Mouse (Mus musculus) naive thymus-derived CD4-positive, alpha-beta T cell, adult 2 months (primary cell): ENCODE measurements around the gene Cyct.

ENCODE experiments used
- DNase-seq: peaks from one replicate; pipeline ENCODE4 v3.0.0-alpha.2; 2011; ENCODE audit warnings: low read depth

The Cyct gene

DNA sequence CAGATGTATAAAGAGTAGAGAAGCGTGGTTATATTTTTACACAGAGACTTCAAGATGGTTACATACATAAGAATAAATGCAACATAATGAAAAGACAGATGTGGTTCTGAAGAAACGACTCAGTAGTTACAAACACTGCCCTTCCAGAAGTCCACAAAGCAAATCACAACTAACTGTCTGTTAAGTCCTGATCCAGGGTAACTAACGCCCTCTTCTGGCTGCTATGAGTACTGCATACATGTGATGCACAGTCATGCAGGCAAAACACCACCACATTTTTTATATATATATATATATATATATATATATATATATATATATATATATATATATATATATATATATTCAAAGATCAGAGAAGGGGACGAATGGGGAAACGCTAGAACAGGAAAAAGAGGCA lies 25.7 kb downstream of the Cyct start:
- peak; percentile 33 for DNase-seq

DNA sequence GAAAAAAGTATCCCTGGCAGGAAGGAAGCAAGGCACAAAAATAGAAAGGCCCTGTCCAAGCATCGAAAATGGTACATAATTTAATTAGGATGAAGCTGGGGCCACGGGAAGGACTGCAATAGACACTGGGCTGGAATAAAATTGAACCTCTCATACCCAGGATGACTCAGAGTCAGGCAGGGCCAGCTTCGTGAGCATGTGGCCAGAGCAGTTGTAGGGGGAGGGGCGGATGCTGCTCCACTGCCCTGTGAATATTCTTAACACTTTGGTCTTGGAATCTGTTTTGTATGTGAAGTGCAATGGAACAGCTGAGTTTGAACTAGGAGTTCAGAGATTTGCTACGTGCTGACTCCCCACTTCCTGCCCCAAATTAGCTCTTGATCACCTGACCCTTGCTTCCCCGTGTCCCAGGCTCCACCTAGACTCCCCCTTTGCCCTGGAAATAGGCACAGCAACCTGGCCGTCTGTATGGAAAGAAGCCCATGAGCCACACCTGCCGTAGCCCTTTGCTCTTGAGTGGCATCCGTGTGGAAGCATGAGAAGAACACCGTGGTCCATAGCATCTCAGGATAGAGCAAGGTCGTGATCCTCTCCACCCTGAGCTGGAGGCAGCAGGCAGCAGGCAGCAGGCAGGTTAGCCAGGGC lies 28.0 kb downstream of the Cyct start:
- DNase-seq = no peak

DNA sequence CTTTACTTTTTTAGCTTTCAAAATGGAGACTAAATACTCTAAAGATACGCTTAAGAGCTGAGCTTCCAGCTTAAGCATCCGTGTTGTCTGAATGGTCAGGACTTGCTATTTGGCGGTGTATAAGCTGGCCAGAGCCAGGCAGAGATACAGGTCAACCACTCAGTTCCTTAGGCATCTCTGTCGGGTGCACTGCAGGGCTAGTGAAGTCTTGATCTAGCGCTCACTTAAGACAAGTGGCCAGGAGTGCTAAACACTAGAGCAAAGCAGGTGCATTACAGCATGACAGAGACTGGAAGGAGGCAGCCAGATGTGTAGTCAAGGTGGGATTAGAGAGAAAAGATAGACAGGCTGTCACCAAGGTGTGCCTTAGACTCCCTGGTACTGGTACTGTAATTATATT lies 30.2 kb downstream of the Cyct start:
- DNase-seq = no peak

DNA sequence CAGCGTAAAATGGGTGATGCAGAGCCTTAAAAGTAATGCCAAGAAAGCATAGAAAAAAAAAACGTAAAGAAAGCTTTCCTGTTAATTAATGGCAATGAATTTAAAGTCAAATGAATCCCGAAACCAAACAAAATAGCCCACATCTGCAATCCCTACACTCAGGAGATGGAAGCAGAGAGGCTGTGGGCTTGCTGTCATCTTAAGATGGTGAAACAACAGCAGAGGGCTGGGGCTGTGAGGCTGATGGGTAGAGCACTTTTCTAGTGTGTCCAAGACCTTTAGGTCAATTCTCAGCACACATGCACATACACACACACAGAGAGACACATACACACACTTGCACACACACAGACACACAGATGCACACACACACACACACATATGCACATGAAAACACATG lies 34.1 kb downstream of the Cyct start:
- DNase-seq = no peak

DNA sequence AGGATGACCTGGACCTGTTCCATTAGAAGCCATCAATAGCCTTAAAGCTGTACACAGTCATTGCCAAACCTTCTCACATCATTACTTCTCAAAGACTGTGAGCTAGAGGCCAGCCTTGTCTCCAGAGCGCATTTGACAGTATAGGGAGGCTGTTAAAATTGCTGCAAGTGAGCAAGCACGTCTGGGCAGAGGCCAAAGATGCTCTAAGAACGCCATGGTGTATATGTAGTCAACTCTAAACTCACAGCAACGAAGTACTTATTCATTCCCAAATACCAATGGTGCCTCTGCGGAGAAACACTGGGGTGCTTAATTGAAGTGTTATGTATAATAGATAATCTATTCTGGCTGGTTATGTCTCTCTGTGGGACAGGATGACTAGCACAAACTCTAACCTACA lies 35.8 kb downstream of the Cyct start:
- no peak for DNase-seq

DNA sequence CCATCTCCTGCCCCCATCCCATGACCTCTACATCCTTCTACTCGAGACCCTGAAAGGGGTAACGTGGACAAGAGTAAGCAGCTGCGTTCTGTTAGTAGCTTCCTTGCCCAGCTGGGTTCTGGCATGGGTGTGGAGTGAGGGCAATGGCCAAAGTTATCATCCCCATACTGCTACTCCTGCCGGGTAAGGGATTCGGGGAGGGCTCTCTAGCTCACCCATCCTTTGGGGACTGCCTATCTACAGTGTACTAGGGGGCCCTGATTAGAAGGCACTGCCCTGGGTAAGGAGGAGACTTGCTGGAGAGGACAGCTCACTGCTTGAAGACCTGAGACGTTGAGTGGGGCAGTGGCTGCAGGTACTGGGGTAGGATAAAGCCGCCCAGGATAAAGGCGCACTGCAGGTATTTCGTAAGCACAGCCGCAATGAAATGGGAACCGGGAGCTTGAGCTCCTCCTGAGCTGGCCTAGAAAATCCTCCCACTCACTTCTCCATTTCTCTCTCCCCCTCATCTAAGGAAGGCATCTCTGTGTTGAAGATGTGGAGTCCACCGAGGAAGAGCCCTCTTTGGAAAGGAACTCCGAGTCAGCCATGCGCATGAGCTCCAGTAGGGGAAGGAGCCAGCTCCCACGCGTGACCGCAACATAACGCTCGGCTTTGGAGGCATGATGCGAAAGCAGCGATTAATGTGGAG lies 36.9 kb downstream of the Cyct start:
- DNase-seq = no peak

DNA sequence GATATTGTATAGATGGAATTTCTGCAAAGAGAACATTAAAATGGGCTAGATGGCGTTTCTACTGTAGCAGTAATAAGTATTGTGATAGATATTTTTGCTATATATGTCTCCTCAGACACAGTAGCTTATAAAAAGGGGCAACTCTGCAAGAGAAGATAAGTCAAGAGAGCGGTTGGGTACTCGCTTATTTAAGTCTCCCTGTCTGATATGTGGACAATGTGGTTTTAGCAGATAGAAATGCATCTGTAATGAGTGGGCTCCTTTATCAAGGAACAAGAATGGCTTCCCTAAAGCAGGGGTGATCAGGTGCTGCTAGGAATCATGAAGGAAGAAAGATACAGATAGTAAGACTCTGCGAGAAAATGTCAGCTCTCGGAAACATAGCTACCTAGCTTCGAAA lies 39.9 kb downstream of the Cyct start:
- DNase-seq = no peak

DNA sequence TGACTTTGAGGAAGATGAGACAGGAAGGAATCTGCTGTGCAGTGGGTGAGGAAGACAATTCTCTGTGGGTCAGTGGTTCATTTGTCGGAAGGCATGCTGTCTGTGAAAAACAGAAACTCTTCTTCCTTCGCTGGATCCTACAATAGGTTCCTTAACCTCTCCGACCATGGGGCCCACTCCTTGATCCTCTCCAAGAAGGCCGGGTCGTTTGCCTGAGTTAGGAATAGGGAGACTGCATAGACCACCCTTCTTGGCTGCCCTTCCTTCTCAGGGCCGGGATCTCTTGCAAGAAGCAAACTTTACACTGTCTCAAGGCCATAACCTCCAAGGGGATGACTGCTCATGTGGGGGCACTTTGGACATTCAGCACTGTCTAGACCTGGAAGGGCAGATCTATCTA lies 41.0 kb downstream of the Cyct start:
- DNase-seq = no peak
